Mouse (Mus musculus) kidney, embryonic 16.5 days (tissue): ENCODE data around the gene Syncrip. TPM values are rescaled to one million over a fixed set of nuclear protein-coding genes. Genes with fewer than 3 reads are reported as not detected.

Experiments
- ATAC-seq: fragments of 200-750 bp; cut with Nextera tagmentation; 2 replicates; pipeline ENCODE4 v1.8.0; 2017; ENCODE audit warnings: moderate TSS enrichment; ENCODE audit not compliant: low FRiP score, low TSS enrichment
- H3K27ac ChIP-seq: fragments of 300-500 bp; sonication (generic); 2 replicates; pipeline ENCODE4 v1.5.1; 2014; ENCODE audit warnings: low read length
- H3K27me3 ChIP-seq: fragments of 300-500 bp; sonication (generic); 2 replicates; pipeline ENCODE4 v1.6.1; 2014; ENCODE audit warnings: low read length, control low read depth, mixed read lengths; ENCODE audit not compliant: insufficient read depth
- H3K36me3 ChIP-seq: fragments of 300-500 bp; sonication (generic); 2 replicates; pipeline ENCODE4 v1.6.1; 2014; ENCODE audit warnings: low read length, control low read depth, mixed read lengths; ENCODE audit not compliant: insufficient read depth
- H3K4me1 ChIP-seq: fragments of 300-500 bp; sonication (generic); 2 replicates; pipeline ENCODE4 v1.6.1; 2014; ENCODE audit warnings: low read length, control low read depth, mixed read lengths; ENCODE audit not compliant: insufficient read depth
- H3K4me2 ChIP-seq: fragments of 300-500 bp; sonication (generic); replicated peaks from 2 replicates; pipeline ENCODE4 v1.6.1; 2014; ENCODE audit warnings: low read depth, low read length
- H3K4me3 ChIP-seq: fragments of 300-500 bp; sonication (generic); 2 replicates; pipeline ENCODE4 v1.5.1; 2014; ENCODE audit warnings: mild to moderate bottlenecking, low read length
- H3K9ac ChIP-seq: fragments of 300-500 bp; sonication (generic); replicated peaks from 2 replicates; pipeline ENCODE4 v1.6.1; 2014; ENCODE audit warnings: low read length
- H3K9me3 ChIP-seq: fragments of 300-500 bp; sonication (generic); 2 replicates; pipeline ENCODE4 v1.6.1; 2016; ENCODE audit warnings: low read length, control low read depth
- WGBS: fragments of 180-500 bp; shearing (Covaris S2); extraction: QIAGEN DNeasy Blood & Tissue Kit; methylation state at CpG from one replicate; pipeline ENCODE4 v1.1.7; 2014; 5-methylcytosine and 5-hydroxymethylcytosine counted together
- polyA plus RNA-seq: library from polyadenylated mRNA; unstranded; fragments of >200 nt; fragmentation: Nextera tagmentation; extraction: Ambion mirVana; gene quantifications from 2 replicates; pipeline ENCODE4 v1.2.1, GENCODE M21; 2015

The Syncrip gene
- polyA plus RNA-seq, 1 experiment from 2014 or later: 91.9 TPM

- WGBS: 0% methylated on average over 10 of the region's 10 CpGs
- Histone ChIP-seq H3K27me3 (no peaks in the 10 kb centered on the region), H3K9ac (peak overlapping the region; percentile 93), H3K36me3 (peaks cover 15% of the 10 kb centered on the region), H3K9me3 (no peaks in the 10 kb centered on the region), H3K4me1 (peaks cover 15% of the 10 kb centered on the region), H3K4me2 (peak overlapping the region; percentile 88), H3K27ac (peak overlapping the region; percentile 88), H3K4me3 (peak overlapping the region; percentile 76)
- no peak for ATAC-seq
Observed at GRCm38 (mm10) chr9:88521961-88522568, 39.7 kb upstream of the Syncrip start.

GRCm38 (mm10) chr9:88520849-88521483 is 38.6 kb upstream of the Syncrip start:
- Histone ChIP-seq H3K4me3 (peak overlapping the region; percentile 76), H3K27ac (0 out of 2 replicates have a peak overlapping the region, but pooled peaks have one; percentile 4), H3K4me1 (peaks cover 15% of the 10 kb centered on the region), H3K4me2 (peak overlapping the region; percentile 88), H3K9me3 (no peaks in the 10 kb centered on the region), H3K9ac (peak overlapping the region; percentile 93; the same call in 1 of the 2 replicates), H3K27me3 (no peaks in the 10 kb centered on the region), H3K36me3 (peaks cover 15% of the 10 kb centered on the region)
- 24% methylated on average over 4 of the region's 4 CpGs for WGBS
- ATAC-seq: no peak

GRCm38 (mm10) chr9:88520122-88520848 is 37.9 kb upstream of the Syncrip start:
- peak overlapping the region; percentile 88 for H3K4me2 ChIP-seq
- WGBS: 32% methylated on average over 2 of the region's 2 CpGs
- no peak overlapping the region for H3K9ac ChIP-seq
- ATAC-seq: no peak
- H3K27me3 ChIP-seq: no peaks in the 10 kb centered on the region
- H3K36me3 ChIP-seq: peaks cover 15% of the 10 kb centered on the region
- H3K9me3 ChIP-seq: no peaks in the 10 kb centered on the region
- H3K4me3 ChIP-seq: peak overlapping the region; percentile 76
- 0 out of 2 replicates have a peak overlapping the region, but pooled peaks have one; percentile 4 for H3K27ac ChIP-seq
- H3K4me1 ChIP-seq: peaks cover 15% of the 10 kb centered on the region

- H3K27me3 ChIP-seq: no peaks in the 10 kb centered on the region
- H3K4me2 ChIP-seq: no peak overlapping the region
- H3K9me3 ChIP-seq: no peaks in the 10 kb centered on the region
- H3K4me1 ChIP-seq: peaks cover 15% of the 10 kb centered on the region
- H3K4me3 ChIP-seq: no peak overlapping the region
- H3K36me3 ChIP-seq: peaks cover 15% of the 10 kb centered on the region
- no peak overlapping the region for H3K27ac ChIP-seq
- ATAC-seq: no peak
- no peak overlapping the region for H3K9ac ChIP-seq
Observed at GRCm38 (mm10) chr9:88519390-88520121, 37.2 kb upstream of the Syncrip start.

- H3K9me3 ChIP-seq: no peaks in the 10 kb centered on the region
- H3K27me3 ChIP-seq: no peaks in the 10 kb centered on the region
- no peak overlapping the region for H3K9ac ChIP-seq
- 87% methylated on average over 3 of the region's 3 CpGs for WGBS
- H3K4me3 ChIP-seq: no peak overlapping the region
- no peak overlapping the region for H3K4me2 ChIP-seq
- peaks cover 15% of the 10 kb centered on the region for H3K36me3 ChIP-seq
- no peak overlapping the region for H3K27ac ChIP-seq
- no peak for ATAC-seq
- peaks cover 12% of the 10 kb centered on the region for H3K4me1 ChIP-seq
Observed at GRCm38 (mm10) chr9:88516361-88516995, 34.1 kb upstream of the Syncrip start.

- Histone ChIP-seq H3K27me3 (no peaks in the 10 kb centered on the region), H3K9me3 (no peaks in the 10 kb centered on the region), H3K4me1 (peaks cover 3% of the 10 kb centered on the region), H3K36me3 (peaks cover 6% of the 10 kb centered on the region), H3K4me2 (no peak overlapping the region), H3K27ac (no peak overlapping the region), H3K4me3 (no peak overlapping the region), H3K9ac (no peak overlapping the region)
- WGBS: 85% methylated on average over 1 of the region's 1 CpGs
- no peak for ATAC-seq
Observed at GRCm38 (mm10) chr9:88515546-88515945, 33.2 kb upstream of the Syncrip start.

- Histone ChIP-seq H3K4me1 (no peaks in the 10 kb centered on the region), H3K27ac (no peak overlapping the region), H3K36me3 (no peaks in the 10 kb centered on the region), H3K4me2 (no peak overlapping the region), H3K27me3 (no peaks in the 10 kb centered on the region), H3K4me3 (no peak overlapping the region), H3K9me3 (no peaks in the 10 kb centered on the region), H3K9ac (no peak overlapping the region)
- no peak for ATAC-seq
- WGBS: 85% methylated on average over 6 of the region's 6 CpGs
Observed at GRCm38 (mm10) chr9:88501846-88502245, 19.5 kb upstream of the Syncrip start.

GRCm38 (mm10) chr9:88500112-88500511 is 17.7 kb upstream of the Syncrip start:
- Histone ChIP-seq H3K4me1 (no peaks in the 10 kb centered on the region), H3K4me3 (no peak overlapping the region), H3K9me3 (no peaks in the 10 kb centered on the region), H3K36me3 (no peaks in the 10 kb centered on the region), H3K27ac (no peak overlapping the region), H3K9ac (no peak overlapping the region), H3K4me2 (no peak overlapping the region), H3K27me3 (no peaks in the 10 kb centered on the region)
- 75% methylated on average over 2 of the region's 2 CpGs for WGBS
- ATAC-seq: no peak

- no peak overlapping the region for H3K9ac ChIP-seq
Observed at GRCm38 (mm10) chr9:88492522-88492921, 10.1 kb upstream of the Syncrip start.

More at GRCm38 (mm10) chr9:88492522-88492921, 10.1 kb upstream of the Syncrip start:
- WGBS: 80% methylated on average over 1 of the region's 1 CpGs
- Histone ChIP-seq H3K27ac (no peak overlapping the region), H3K4me1 (no peaks in the 10 kb centered on the region), H3K36me3 (no peaks in the 10 kb centered on the region), H3K9me3 (no peaks in the 10 kb centered on the region), H3K4me2 (no peak overlapping the region), H3K27me3 (no peaks in the 10 kb centered on the region), H3K4me3 (no peak overlapping the region)
- no peak for ATAC-seq
